Mouse (Mus musculus) ZHBTc4 (cell line): ENCODE measurements around the gene Kcnk15.

Experiments
- DNase-seq: peaks from one replicate; pipeline ENCODE4 v3.0.0-alpha.2; 2011; ENCODE audit warnings: low read depth, low spot score

The Kcnk15 gene

GRCm38 (mm10) chr2:163853461-163853901 is at the start of gene Kcnk15:
Gene Kcnk15 (plus strand): TSS chr2:163853651.
- DNase-seq, result peak; percentile 69

DNA sequence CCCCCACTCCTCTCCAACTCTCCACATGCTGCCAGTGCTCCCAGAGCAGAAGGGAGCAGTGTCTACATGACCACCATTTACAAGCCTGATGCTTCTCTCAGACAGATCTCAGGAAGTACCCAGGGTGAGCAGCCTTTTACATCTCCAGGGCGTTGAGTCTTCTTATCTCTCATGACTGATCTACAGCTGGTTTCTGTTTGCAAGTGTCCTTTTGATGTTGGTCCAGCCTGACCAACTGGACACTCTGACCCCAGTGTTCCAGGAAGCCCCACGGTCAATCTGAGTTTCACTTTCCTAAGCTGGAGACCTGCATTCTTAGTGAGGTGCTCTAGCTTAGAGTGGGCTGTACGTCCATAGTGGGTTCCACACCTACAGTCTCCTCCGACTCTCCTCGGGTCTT is 49.6 kb upstream of the Kcnk15 start:
- no peak for DNase-seq

- DNase-seq, result no peak
Observed at GRCm38 (mm10) chr2:163809166-163809565, 44.3 kb upstream of the Kcnk15 start.

GRCm38 (mm10) chr2:163809704-163810103 is 43.7 kb upstream of the Kcnk15 start:
- no peak for DNase-seq

GRCm38 (mm10) chr2:163813077-163813476 is 40.4 kb upstream of the Kcnk15 start:
- DNase-seq, result no peak

- no peak for DNase-seq
Observed at GRCm38 (mm10) chr2:163814739-163815465, 38.5 kb upstream of the Kcnk15 start.

DNA sequence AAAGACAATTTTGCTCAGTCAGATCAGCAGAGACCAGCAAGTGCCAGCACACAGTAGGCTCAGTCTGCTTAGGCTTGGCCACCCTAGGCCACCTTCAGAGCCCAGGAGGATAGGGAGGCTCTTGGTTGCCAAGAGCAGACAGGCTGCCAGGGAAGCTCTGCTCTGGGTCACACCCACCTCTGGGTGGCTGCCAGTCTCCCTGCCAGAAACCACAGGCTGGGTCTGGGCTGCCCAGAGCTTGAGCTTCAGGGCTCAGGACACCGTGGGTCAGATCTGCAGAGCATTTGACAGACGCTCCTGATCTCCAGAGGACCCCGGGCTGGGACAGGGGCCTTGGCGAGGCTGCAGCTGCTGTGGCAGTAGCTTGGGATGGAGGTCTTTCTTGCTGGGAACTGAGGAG is 32.8 kb upstream of the Kcnk15 start, which contains the start of gene Ccn5:
Gene Ccn5, plus strand, starts transcription at position 255 of the 400 bp plus-strand sequence.
- no peak for DNase-seq

DNA sequence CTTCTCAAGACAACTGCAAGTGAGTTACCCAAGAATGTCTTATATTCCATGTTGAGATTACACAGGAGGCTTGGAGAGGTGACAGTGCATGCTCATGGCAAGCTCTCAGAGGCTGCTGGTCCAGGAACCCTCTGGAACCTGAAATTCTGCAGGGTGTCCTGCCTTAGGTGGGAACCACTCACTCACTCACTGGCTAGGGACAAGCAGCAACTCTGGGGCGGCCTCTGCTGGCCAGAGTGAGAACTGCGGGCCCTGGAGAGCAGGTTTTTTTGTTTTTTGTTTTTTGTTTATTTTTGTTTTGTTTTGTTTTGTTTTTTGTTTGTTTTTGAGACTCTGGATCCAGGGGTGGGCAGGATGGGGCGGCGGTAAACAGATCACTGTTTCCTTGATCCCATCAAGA is 30.2 kb upstream of the Kcnk15 start:
- peak; percentile 66 for DNase-seq

DNA sequence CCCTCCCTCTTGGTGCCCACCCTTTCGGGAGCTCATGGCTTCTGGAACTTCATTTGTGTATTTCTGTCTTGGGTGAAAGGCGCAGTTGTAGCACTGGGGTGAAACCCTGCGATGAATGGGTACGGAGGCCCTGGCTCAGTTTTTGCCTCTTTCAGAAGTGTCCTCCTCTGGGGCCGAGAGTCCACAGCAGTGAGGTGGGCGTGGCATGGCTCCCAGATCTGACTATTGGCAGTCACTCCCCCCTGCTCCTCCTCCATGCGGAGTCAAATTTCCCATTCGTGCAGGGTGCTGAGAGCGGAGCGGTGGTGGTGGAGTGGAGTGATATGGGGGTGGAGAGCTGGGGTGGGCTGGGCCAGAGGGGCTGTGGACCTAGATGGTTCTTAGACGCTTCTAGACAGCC is 29.7 kb upstream of the Kcnk15 start:
- DNase-seq, result peak; percentile 53

GRCm38 (mm10) chr2:163825861-163826260 is 27.6 kb upstream of the Kcnk15 start:
- DNase-seq, result no peak

- DNase-seq, result no peak
Observed at GRCm38 (mm10) chr2:163826494-163826893, 27.0 kb upstream of the Kcnk15 start.

DNA sequence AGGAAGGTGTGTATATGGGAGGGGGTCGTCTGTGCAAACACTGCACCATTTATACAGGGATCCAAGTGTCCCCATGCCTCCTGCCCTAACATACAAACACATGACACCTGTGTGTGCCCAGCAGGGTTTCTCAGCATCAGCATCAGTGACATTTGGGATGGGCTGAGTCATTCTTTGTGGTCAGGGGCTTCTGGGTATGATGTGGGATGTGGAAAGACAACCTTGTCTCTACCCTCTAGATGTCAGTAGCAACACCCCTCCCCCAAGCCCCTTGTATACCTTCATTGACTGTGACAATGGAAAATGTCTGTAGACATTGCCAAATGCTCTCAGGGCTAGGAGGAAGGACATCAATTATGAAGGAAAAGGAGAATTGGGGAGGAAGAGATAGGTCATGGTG is 22.3 kb upstream of the Kcnk15 start:
- no peak for DNase-seq

DNA sequence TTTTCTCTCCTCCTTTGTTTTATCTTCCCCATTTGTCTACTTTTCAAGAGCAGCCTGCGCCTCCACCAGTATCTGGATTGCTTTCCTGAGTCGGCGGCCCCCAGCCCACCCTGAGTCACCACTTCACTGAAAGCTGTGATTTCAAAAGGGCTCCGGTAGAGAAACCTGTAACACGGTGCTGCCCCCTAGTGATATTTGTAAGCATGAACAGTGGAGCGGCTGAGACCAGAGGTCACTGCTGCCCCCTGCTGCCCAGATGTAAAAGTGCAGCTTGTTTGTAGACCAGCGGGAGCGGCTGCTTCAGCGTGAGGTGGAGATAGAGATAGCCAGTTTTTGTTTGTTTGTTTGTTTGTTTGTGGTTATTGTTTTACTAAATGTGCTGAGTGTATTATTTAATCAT is 15.4 kb upstream of the Kcnk15 start:
- DNase-seq, result peak; percentile 83

DNA sequence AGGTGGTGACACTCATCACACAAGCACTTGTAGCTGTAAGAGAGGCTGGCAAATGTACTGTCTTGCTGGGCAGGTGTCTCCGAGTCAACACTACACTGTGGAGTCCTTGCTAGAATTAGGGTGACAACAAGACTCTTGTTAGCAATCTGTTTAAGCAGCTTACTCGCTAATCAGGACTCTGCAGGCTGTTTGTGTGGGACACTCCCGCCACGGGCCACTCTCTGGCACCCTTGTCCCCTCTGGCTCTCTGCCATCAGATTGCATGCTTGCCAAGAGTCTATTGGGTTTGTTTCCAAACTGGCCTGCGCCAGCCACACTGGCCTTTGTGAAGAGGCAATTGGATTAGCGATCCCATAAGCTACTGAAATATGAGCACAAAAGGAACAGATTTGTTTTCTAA is 13.9 kb upstream of the Kcnk15 start:
- no peak for DNase-seq

DNA sequence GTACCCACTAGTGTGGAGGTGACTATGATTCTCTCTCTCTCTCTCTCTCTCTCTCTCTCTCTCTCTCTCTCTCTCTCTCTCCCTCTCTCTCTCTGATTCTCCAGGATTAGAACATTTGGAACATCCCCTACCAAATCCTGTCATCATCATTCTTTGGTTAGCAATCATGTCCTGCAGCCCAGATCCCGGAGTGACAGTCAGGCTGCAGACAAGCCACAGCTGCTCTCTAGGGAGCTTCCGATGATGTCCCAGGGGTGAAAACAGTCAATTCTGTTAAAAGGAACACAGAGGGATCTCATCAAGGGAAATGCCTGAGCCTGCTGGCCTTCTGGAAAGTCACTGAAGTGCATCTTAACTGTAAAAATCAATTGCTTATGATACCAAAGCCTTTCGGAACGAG is 11.4 kb upstream of the Kcnk15 start:
- DNase-seq, result no peak

DNA sequence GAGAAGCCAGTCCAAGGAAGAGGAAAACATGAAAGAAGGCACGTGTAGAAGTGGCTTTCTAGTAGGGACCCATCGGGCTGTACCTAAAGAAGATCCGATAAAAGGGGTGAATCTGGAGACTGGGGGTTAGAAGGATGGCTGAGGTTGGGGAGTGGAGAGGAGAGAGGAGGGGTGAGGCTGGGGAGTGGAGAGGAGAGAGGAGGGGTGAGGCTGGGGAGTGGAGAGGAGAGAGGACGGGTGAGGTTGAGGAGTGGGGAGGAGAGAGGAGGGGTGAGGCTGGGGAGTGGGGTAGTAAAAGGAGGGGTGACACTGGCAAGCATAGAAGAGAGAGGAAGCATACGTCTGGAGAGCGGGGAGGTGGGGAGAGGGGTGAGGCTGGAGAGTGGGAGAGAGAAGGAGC is 3.8 kb downstream of the Kcnk15 start:
- DNase-seq, result no peak

- DNase-seq, result peak; percentile 64
Observed at GRCm38 (mm10) chr2:163858254-163858947, 5.0 kb downstream of the Kcnk15 start.

DNA sequence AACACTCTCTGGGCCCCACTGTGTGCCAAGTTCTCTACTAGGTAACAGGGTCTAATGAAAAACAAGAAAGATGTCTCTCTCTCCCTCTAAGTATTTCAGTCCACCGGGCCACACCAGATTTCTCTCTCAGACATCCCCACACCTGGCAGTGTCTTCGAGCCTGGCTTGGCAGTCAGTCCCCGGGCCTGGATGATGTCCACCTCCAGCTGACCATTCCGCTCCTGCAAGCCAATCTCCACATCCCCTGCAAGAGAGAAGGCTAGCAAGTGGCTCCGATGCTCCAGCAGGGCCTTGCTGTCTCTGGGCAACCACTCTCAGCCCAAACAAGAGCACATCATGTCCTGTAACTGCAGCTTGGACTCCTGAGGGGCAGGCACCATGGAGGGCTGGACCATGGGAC is 11.9 kb downstream of the Kcnk15 start:
- DNase-seq, result no peak

DNA sequence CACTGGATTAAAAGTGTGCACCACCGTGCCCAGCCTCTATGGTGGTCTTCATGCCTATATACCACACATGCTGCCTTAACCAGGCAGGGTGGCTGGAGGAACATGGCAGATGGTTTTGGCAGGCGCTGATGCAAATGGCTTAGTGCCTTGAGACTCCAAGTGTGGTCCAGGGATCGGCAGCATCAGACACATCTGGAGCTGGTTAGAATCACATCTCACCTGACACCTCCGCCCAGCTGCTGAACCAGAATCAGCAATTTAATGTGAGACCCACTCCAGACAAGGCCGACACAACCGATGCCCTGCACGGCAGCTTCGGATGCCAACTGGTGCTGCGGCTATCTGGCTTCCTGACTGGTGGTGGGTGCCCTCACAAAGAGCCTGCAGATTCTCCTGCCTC is 12.6 kb downstream of the Kcnk15 start:
- no peak for DNase-seq

- DNase-seq, result no peak
Observed at GRCm38 (mm10) chr2:163869783-163870182, 16.3 kb downstream of the Kcnk15 start.

DNA sequence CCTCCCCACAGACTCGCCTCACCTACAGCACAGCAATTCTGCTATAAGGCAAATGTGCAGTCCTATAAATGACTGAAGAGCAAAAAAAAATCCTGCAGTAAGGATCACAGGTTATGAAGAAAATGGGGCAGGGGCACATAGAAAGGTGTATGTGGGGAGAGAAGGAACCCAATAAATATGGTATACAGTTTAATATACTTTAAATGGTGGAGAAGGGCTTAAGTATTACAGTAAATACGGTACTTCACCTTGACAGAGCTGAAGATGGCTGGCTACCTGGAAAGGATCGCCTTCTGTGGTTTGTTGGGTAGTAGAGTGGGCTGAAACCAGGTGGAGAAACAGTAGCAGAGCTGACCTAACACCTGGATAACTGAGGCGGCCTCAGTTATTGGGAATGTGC is 17.8 kb downstream of the Kcnk15 start:
- no peak for DNase-seq

DNA sequence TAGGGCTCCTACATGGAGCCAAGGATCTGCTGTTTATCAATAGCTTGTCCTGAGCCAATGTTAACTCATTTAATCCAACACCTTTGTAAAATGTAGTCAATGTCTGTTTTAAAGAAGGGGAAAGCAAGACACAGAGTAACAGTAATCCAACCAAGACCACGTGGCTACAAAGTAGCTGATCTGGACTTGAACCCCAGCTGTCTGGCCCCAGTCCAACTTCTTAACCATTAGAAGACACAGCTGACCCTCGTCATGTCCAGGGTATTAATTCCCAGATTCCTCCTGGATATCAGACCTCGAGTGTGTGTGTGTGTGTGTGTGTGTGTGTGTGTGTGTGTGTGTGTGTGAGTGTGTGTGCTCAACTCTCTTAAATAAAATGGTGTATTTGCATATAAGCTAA is 18.5 kb downstream of the Kcnk15 start:
- no peak for DNase-seq

DNA sequence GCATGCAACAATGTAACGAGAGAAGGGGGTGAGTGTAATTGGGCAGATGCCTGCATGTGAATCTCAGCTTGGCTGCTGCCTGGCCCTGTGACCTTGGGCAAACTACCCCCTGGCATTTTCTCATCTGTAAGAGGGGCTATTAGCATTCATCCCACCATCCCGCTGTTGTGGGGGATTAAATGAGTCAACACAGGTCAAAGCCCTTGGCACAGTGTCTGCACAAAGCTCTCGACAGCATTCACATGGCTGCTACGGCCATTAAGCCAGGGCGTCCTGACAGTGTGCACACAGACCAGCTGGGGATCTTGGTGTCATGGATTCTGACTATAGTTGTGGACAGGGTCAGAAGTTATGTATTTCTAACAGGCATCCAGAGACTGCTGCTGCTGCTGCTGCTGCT is 21.4 kb downstream of the Kcnk15 start:
- no peak for DNase-seq
